Mouse (Mus musculus): ENCODE measurements around the gene Prex1.
"Not testable (repeated sequence)": the region's sequence is repeated elsewhere in the genome, so short reads cannot be mapped to it uniquely, and the experiment has no call there.

Prex1 gene

GRCm38 (mm10) chr2:166551831-166552498 is 161.7 kb downstream of the Prex1 start:
- DNase-seq = no peak

- DNase-seq = no peak
Observed at GRCm38 (mm10) chr2:166549871-166550270, 163.8 kb downstream of the Prex1 start.

GRCm38 (mm10) chr2:166549069-166549468 is 164.6 kb downstream of the Prex1 start:
- DNase-seq = no peak

GRCm38 (mm10) chr2:166545580-166545979 is 168.1 kb downstream of the Prex1 start:
- no peak for DNase-seq

GRCm38 (mm10) chr2:166544575-166545251 is 168.9 kb downstream of the Prex1 start:
- no peak for DNase-seq

- no peak for DNase-seq
Observed at GRCm38 (mm10) chr2:166541112-166541928, 172.3 kb downstream of the Prex1 start.

GRCm38 (mm10) chr2:166540216-166540615 is 173.4 kb downstream of the Prex1 start:
- no peak for DNase-seq

GRCm38 (mm10) chr2:166536896-166537295 is 176.7 kb downstream of the Prex1 start:
- DNase-seq = no peak

- DNase-seq = no peak
Observed at GRCm38 (mm10) chr2:166535519-166535918, 178.1 kb downstream of the Prex1 start.

- DNase-seq = no peak
Observed at GRCm38 (mm10) chr2:166526204-166526603, 187.4 kb downstream of the Prex1 start.

GRCm38 (mm10) chr2:166523156-166523890 is 190.3 kb downstream of the Prex1 start:
- DNase-seq = no peak

- no peak for DNase-seq
Observed at GRCm38 (mm10) chr2:166522612-166523120, 191.0 kb downstream of the Prex1 start.

GRCm38 (mm10) chr2:166521878-166522611 is 191.6 kb downstream of the Prex1 start:
- no peak for DNase-seq

- no peak for DNase-seq
Observed at GRCm38 (mm10) chr2:166521461-166521860, 192.2 kb downstream of the Prex1 start.

GRCm38 (mm10) chr2:166520536-166520935 is 193.1 kb downstream of the Prex1 start:
- DNase-seq = no peak

GRCm38 (mm10) chr2:166517392-166518174 is 196.0 kb downstream of the Prex1 start:
- DNase-seq = not testable (repeated sequence)

- no peak for DNase-seq
Observed at GRCm38 (mm10) chr2:166516818-166517353, 196.7 kb downstream of the Prex1 start.

Data from cerebellum, adult 11 months (tissue).